Mouse (Mus musculus) fibroblast of lung, adult 2 months (primary cell): ENCODE measurements at regions not wholly inside any gene's neighbourhood (a gene's known extent, or its start where the extent isn't known, plus 50 kb on each side); places are given as distances from the start of the nearest gene placed in this dataset.
"Not testable (repeated sequence)": the region's sequence is repeated elsewhere in the genome, so short reads cannot be mapped to it uniquely, and the experiment has no call there.

ENCODE experiments used
- DNase-seq: peaks from one replicate; pipeline ENCODE4 v3.0.0-alpha.2; 2011; ENCODE audit warnings: low read depth

DNA sequence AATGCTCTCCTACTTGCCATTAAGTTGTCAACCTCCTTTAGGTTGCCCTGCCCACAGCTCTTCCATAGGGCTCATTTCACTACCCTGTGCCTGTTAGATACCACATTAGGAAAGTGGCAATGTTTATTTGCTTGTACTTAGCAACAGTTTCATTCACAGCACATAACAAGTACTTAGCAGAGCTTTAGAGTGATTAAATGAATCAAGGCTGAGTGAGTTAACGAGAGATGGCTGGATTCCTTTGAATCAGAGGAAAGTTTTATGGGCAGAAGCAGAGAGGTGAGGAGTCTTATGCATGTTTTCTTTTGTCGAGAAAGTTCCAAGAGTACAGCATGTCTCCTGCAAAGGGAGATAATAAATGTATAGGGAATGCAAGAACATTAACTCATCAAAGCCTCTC lies 60.5 kb downstream of the Ptgs2 start:
- no peak for DNase-seq

DNA sequence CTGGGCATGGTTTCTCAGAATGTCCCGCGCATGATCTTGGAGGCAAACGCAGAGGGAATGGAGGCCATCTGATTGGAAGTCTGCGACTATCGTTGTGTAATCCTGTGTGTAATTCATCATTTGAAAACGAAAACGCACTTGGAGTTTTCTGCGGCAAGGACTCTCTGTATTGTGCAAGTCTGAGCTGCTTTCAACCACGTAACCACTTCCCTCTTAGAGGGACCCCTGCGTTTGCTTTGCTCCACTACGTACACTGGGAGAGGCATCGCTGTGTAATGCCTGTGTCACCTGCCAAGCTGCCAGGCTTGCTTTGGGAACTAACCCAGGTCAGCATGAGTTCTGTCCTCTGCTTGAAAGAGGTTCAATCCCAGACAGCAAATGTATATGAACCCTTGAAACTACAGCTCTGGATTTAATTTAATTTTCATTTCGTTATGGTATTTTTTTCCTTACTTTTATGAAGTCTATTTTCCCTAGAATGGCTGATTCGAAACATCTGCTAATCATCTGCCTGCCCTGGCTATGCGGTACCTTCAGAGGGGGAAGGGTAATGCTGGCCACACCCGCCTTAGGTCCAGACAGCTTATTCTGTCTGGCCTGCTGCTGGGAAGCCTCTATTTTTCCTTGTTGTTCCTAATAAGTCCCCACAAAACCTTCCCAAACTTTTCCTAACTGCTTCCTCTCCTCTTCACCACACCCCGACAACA lies 65.2 kb downstream of the Ptgs2 start:
- peak; percentile 67 for DNase-seq

DNA sequence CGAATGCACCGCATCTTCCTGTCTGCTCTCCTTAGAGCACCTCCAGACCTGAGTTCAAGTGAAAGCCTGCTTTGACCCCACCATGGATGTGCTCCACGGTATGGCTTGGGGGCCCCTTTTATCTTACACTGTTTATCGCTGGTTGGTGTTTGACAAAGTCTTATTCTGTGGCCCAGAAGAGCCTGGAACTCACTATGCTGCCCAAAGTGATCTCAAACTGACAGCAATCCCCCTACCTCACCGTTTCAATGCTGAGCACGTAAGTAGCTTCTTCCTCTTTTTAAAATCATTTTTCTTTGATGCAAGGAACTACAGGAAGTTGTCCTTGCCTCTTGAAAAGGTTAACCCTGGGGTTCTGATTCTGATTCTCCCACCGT lies 65.8 kb downstream of the Ptgs2 start:
- DNase-seq = no peak

DNA sequence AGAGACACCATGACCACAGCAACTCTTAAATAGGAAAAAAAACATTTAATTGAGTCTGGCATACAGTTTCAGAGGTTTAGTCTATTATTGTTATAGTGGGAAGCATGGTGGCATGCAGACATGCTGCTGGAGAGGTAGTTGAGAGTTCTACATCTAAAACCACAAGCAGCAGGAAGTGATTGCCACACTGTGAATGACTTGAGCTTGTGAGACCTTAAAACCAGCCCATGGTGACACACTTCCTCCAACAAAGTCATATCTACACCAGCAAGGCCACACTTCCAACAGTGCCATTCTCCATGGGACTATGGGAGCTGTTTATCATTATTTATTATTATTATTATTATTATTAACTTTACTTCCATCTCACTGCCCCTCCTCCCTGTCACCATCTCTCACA lies 67.3 kb downstream of the Ptgs2 start:
- no peak for DNase-seq

DNA sequence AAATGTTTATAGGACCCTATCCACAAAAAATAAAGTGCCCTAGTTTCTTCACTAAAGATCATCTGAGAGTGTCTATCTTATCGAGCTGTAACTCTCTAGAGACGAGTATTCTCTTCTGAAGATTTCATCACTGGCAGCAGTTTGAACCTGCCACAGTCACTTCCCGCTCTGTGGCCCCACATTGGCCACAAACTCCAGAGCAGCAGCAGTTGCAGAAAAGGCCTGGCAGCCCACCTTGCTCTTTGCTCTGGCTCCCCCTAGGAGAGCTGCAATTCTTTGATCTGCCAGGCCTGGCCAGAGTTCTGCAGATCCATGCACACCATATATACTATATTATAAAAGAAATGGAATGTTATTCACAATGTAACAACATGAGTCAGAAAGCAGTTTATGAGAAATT lies 74.4 kb downstream of the Ptgs2 start:
- DNase-seq = no peak

DNA sequence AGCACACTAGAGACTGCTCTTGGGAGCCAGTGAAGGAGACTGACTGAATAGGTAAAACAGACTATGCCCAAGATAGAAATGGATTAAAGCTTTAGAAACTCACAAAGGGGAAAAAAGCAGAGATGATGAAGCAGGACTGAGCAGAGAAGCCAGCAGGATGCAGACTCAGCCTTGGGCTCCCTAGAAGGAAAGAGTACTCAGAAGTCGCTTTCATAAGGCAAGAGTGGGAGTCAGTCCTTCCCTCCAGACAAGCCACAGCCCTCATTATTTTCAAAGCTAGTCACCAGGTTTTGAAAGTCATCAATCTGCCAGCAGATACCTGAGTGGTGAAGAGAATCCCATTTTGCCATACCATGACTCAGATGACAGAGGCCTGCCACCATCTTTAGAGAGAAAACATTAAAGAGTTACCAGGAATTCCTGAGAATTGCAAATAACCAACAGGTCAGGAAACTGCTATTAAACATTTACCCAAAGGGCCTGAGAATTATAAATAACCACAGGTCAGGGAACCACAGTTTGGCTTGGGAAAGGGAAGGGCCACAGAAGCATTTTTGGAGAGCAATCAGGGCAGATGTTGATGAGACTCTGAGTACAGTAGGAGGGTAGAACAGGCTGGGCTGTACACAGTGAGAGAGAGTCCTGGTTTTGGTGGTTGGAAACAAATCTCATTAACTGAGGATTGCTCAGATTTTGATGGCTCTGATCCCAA lies 77.4 kb downstream of the Ptgs2 start:
- DNase-seq = no peak

DNA sequence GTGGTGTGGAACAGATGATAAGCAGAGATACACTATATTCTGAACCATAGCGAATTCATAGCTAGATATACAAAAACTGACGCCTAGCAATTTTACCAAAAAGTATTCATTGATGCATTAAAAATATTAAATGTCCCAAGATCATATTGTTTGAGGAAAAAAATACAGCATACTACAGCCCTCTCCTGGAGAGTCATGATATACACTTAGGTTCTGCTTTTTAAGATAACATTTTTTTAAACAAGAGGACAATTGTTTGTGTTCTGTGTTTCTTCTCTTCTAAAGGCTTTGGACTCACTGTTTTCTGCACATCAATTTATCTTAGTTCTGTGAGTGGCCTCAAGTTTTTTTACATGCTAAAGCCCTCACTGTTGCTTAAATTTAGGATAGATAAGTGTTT lies 102.2 kb downstream of the Ptgs2 start:
- DNase-seq = peak; percentile 44

DNA sequence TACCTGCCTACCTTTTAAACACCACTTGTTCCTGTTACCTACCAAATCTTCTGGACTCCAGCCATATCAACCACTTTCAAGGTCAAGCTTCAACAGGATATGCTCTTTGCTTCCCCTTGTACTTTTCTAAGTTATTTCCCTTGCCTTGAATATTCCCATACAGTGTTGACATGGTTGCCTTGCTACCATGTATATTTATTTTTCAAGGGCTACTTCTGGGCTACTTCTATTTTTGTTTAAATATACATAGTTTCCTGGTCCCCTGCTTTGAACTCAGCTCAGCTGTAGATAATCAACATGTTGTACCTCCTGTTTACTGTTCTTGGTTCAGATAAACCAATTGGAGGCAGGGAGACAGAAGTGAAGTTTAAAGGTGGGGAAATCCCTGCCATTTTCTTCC lies 106.8 kb upstream of the Pdc start:
- DNase-seq = no peak

DNA sequence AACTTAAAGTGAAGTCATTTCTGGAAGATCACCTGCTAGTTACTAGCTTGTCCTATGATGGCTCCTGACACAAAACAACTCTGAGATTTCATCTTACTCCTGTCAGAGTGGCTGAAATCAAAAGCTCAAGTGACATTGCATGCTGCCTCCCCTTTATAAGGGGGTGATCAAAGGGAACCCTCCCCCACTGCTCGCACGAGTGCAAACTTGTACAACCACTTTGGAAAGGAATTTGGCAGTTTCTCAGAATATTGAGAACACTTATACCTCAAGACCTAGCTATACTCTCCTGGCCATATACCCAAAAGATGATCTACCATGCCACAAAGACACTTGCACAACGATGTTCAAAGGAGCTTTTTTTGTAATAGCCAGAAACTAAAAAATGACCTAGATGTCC lies 102.5 kb upstream of the Pdc start:
- DNase-seq = no peak

DNA sequence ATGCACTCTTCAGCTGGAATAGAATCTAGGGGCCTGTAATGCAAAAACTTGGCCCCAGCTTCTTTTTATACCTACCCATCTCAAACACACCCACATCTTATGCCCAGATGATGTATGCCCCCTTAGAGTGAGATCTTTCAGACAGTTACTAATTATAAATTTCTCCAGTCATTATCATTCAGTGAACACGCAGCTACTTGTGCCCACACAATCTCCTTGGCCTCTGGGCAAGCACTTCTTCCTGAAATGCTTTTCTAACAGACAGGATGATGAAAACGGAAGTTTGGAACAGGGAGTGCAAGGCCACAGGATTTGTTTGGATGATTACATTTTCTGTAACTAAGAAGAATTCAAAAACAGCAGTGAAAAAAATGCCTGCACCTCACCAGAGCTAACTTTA lies 100.4 kb upstream of the Pdc start:
- DNase-seq = no peak

DNA sequence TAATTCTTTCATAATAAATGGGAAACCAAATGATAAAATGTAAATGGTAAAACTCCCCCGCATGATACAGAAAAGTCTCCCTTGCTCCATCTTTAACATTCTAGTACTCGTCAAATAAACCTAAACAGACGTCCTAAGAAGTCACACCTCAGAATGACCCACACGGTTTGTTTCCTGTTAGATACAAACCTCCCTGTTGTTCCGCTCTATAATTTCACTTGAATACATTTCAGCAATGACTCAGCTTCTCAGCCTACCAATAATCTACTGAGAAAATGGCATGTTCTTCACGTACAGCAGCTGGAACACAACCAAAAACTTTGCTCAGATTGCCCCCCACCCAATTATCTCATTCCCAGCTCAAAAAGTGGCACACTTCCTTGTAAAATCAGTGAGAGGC lies 93.7 kb upstream of the Pdc start:
- DNase-seq = no peak

DNA sequence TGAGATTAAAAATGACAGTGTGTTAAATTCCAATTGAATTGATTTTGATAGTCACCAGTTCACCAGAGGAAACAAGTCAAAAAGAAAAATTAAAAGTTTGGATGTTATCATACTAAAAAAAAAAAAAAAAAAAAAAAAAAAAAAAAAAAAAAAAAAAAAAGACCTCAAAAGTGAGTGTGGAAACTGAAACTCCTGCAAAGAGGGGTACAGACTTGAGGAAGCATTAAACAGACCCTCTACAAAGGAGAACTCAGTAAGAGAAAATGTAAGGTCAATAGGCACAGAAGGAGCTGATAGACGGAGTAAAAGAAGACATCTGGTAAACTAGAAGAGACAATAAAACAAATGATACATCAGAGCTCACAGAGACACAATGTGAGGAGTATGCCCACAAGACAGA lies 79.7 kb upstream of the Pdc start:
- DNase-seq = not testable (repeated sequence)

DNA sequence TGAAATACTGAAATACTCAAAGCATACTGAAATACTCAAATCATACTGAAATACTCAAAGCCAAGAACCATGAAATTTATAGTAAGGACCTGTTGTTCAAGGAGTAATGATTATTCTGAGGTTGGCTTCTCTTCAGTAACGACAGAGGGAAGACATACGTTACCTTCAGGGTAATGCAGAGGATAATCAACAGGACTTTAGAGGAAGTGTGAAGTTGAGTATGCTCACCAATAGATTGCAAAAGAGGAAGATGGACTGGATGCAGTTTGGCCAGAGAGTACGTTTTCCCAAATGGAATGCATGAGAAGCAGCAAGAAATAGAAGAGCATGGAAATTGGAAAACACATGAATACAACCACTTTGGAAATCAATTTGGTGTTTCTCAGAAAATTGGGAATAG lies 79.1 kb upstream of the Pdc start:
- DNase-seq = no peak

DNA sequence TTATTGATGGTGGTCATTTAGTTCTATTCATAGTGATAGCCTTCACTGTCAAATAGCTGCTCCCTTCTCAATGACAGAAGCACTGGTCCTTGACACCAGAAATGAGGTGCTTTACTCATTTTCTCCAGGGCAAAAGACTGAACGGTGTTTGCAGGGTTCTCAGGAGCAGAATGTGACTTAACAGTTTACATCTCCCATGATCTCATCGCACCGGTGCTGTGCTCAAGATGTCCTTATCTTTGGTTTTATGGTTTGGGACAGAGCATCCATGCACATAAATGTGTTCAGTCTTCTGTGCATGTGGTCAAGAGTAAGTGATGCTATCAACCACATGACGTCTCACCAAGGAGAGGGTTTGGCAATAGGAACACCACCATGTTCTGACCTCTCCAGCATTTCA lies 78.1 kb upstream of the Pdc start:
- DNase-seq = no peak

DNA sequence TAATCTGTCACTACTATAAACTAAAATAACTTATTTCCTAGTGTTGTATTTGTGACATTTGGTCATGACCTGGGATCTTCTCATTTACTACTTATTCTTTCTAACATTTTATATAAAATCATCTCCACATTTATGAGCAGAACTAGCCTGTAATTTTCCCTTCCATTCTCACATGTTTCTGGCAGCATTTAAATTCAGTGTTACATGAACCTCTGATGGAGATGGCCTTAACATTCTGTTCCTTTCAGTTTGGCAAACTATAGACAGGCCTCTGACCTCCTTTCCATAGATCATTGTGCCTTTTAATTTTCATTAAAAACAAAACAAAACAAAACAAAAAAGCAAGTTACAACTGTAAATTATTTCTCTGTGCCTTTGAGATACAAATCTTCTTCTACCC lies 77.1 kb upstream of the Pdc start:
- no peak for DNase-seq

DNA sequence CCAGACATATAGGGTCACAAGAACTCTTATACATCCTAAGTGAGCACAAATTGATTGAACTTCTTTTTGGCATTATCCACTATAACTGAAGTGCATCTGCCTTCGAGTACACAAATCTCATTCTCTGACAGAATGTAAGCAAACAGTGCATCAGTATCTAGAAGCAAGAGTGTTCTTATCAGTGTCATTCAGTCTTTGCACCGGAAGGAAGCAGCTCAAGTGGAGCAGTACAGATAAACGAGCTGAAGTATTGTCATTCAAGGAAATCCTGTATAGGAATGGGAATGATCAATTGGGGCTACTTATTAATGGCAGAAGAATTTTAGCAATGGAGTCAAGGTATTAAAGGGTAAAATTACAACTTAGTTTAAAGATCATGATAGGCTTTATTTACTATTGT lies 74.3 kb upstream of the Pdc start:
- DNase-seq = no peak

DNA sequence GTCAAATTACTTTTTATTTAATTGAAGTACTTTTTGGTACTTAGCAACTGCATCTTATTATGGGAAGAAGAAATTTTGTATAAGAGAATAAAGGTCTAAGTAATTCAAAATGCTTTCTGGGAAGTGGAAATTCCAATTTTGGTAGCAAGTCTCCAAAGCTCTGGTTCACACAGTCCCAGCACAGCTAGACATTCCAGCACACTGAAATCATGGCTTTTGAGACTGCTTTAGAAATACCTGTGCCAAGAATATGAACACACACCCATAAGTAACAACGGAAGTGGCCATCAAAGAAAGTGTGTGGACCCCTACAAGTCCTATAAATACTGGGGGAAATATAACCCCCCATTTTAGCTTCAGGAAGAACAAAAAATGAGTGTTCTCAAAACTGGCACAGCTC lies 67.8 kb upstream of the Pdc start:
- DNase-seq = peak; percentile 82

DNA sequence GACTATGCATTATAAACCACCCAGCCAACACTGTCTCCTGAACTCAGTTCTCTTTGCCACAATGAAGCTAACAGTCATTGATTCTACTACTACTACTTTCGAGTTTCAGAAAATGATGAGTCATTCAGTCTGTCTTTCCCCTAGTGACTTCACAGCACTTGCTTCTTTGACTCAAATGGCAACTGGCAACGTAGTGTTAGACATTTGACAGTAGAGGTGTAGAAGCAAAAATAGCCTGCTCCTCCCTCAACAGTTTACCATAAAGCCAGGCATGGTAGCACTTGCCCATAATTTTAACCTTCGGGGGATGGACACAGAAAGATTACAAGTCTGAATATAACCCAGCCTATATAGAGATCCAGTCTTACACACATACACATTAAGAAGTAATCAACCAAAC lies 67.3 kb upstream of the Pdc start:
- DNase-seq = peak; percentile 46

DNA sequence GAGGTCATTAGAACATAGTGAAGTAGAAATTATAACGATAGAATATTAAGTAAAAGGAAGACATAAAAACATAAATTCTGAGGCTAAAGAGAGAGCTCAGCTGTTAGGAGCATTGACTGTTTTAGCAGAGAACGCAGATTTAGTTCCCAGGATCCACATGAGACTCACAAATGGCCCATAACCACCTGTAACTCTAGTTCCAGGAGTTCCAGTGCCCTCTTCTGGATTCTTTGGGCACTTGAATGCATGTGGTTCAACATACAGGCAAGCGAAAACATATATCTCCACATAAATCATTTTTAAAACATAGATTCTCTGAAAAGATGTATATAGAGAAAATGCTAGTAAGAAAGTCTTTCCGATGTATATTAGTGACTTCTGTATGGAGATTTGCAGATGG lies 61.6 kb upstream of the Pdc start:
- DNase-seq = no peak

DNA sequence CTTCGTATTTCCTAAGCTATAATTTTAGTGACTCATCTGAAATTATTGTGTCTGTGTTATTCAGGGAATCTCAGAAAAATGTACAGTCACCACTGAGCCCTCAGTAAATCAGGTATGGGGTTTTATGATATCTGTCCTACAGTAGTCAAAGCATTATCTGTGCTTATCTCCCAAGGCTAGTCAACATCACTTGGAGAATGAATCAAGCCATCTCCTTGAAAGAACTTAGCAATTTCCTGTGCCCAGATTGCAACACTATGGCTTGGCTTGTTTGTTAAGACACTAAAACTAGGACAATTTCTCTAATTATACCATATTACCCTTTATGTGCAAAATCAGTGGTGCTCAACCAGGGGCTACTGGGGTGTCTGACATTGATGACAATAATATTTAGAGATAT lies 58.9 kb upstream of the Pdc start:
- DNase-seq = no peak

DNA sequence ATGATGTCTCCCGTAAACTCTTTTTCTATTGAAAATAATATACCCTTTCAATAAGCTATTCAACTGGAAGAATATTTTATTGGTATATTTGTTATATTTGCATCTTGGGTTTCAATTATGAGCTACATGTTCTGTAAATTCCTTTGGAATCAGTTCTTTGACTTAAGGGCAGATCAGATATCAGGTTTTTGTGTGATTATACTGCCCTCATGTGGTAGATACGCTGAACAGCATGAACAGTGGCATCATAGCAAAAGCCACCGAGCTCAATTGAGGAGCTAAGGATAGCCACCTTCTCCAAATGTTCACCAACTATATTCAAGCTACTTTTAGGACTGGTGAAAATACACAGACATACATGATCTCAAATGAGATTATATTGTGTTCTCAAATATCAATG lies 52.7 kb upstream of the Pdc start:
- peak; percentile 30 for DNase-seq

DNA sequence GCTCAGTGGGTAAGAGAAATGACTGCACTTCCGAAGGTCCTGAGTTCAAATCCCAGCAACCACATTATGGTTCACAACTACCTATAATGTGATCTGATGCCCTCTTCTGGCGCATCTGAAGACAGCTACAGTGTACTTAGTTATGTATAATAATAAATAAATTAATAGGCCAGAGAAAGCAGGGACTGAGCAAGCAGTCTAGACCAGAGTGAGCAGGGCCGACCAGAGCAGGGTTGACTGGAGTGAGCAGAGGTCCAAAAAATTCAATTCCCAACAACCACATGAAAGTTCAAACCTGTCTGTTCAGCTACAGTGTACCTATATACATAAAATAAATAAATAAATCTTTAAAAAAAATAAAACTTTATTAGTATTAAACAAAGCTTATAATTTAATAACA lies 52.2 kb upstream of the Pdc start:
- no peak for DNase-seq
